Mouse (Mus musculus) thymus, adult 2 months (tissue): ENCODE measurements around the gene Mfsd9. TPM values are rescaled to one million over a fixed set of nuclear protein-coding genes. Genes with fewer than 3 reads are reported as not detected.

ENCODE experiments used
- DNase-seq: peaks from one replicate; pipeline ENCODE4 v3.0.0; 2021
- H3K27ac ChIP-seq: fragments of 200-500 bp; 2 replicates; pipeline ENCODE4 v1.5.1; 2012; ENCODE audit warnings: low read length, control low read depth; ENCODE audit not compliant: control insufficient read depth, insufficient read depth
- H3K27me3 ChIP-seq: fragments of 200-500 bp; 2 replicates; pipeline ENCODE4 v1.6.1; 2012; ENCODE audit warnings: mild to moderate bottlenecking, low read length, moderate library complexity, mixed read lengths; ENCODE audit not compliant: control insufficient read depth, insufficient read depth
- H3K36me3 ChIP-seq: fragments of 200-500 bp; 2 replicates; pipeline ENCODE4 v1.6.1; 2012; ENCODE audit warnings: mild to moderate bottlenecking, low read length, moderate library complexity; ENCODE audit not compliant: control insufficient read depth, insufficient read depth
- H3K4me1 ChIP-seq: fragments of 200-500 bp; replicated peaks from 2 replicates; pipeline ENCODE4 v1.6.1; 2012; ENCODE audit warnings: low read length; ENCODE audit not compliant: control insufficient read depth, insufficient read depth
- H3K4me3 ChIP-seq: fragments of 200-500 bp; 2 replicates; pipeline ENCODE4 v1.5.1; 2012; ENCODE audit warnings: mild to moderate bottlenecking, low read length, control low read depth, moderate library complexity; ENCODE audit not compliant: control insufficient read depth, insufficient read depth
- CTCF ChIP-seq: fragments of 200-500 bp; IDR thresholded peaks from 2 replicates; pipeline ENCODE4 v1.5.1; 2012; ENCODE audit warnings: mild to moderate bottlenecking, control low read depth, low read length, moderate library complexity, borderline replicate concordance; ENCODE audit not compliant: control insufficient read depth, poor library complexity, insufficient read depth; ENCODE audit errors: extremely low read depth
- POLR2A ChIP-seq: fragments of 200-500 bp; IDR thresholded peaks from 2 replicates; pipeline ENCODE4 v1.6.1; 2012; ENCODE audit warnings: mild to moderate bottlenecking, low read length, control low read depth, moderate library complexity; ENCODE audit not compliant: control insufficient read depth, poor library complexity, insufficient read depth; ENCODE audit errors: extremely low read depth
- WGBS: fragments of 180-500 bp; shearing (Covaris S2); methylation state at CpG from one replicate; pipeline ENCODE4 v1.1.7; 2018; 5-methylcytosine and 5-hydroxymethylcytosine counted together
- polyA plus RNA-seq: library from polyadenylated mRNA; depleted of rRNA; stranded (reverse); fragments of >200 nt; gene quantifications from 2 replicates; pipeline ENCODE4 v1.2.3, GENCODE M21; 2012; rRNA removed

Gene Mfsd9
- 1.5 and 1.8 TPM in 2 replicates for polyA plus RNA-seq

DNA sequence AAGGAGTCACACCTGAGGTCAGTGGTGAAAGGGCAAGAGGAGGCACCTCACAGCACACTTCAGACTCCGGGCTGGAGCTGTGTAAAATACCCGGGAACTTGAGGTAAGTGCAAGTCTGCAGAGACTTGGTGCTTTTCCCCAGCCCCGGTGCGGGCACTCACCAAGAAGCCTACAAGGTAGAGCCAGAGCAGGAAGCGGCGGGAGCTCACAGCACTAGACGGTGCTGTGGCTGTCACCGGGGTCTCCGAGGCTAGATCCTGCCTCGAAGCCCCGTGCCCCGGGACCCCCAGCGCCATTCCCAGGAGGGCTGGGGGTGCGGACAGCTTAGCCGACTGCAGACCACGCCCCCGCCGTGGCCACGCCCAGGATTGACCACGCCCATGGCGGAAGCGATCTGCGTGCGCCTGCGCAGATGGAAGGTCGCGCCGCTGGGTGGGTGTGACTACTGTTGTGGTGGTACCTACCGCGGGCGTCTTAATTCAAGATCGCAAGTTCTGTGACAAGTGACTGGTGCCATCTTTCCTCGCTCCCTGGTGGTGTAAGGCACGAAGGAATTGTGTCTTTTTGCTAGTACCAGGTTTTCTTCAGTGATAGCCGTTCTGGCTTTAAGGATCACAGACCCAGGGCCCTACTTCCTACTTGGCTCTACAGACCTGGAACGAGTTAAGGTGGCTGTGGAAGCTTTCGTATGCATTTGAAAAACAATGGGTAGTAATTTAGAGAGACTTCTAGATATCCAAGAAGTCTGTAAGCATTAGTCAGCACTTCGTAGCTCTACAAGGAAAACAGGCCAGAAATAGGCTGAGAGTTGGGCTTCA lies at the start of gene Mfsd9:
Gene Mfsd9 (minus strand): TSS at position 364 of the 818 bp plus-strand sequence.
- DNase-seq = peak; percentile 94
- Histone ChIP-seq H3K27me3 (no peaks in the 10 kb centered on the region), H3K4me3 (peak within 1 kb of the TSS; percentile 91), H3K4me1 (peaks cover 3% of the 10 kb centered on the region), H3K27ac (no peak within 1 kb of the TSS), H3K36me3 (no peaks in the 10 kb centered on the region)
- TF ChIP-seq CTCF (no peak), POLR2A (peak; percentile 33; the same call in 1 of the 2 replicates)
- 3% methylated on average over 38 of the region's 38 CpGs for WGBS

- DNase-seq = no peak
- TF ChIP-seq POLR2A (no peak), CTCF (no peak)
- WGBS = 94% methylated on average over 4 of the region's 4 CpGs
- Histone ChIP-seq H3K4me3 (no peak overlapping the region), H3K4me1 (no peaks in the 10 kb centered on the region), H3K27me3 (no peaks in the 10 kb centered on the region), H3K36me3 (no peaks in the 10 kb centered on the region), H3K27ac (no peak overlapping the region)
Observed at GRCm38 (mm10) chr1:40835468-40835867, 45.0 kb upstream of the Mfsd9 start.

- Histone ChIP-seq H3K4me3 (no peak overlapping the region), H3K4me1 (no peaks in the 10 kb centered on the region), H3K36me3 (no peaks in the 10 kb centered on the region), H3K27ac (no peak overlapping the region), H3K27me3 (no peaks in the 10 kb centered on the region)
- WGBS = 98% methylated on average over 4 of the region's 4 CpGs
- no peak for DNase-seq
- TF ChIP-seq CTCF (no peak), POLR2A (no peak)
Observed at GRCm38 (mm10) chr1:40830712-40831507, 40.4 kb upstream of the Mfsd9 start.

- no peaks in the 10 kb centered on the region for H3K36me3 ChIP-seq
- no peaks in the 10 kb centered on the region for H3K4me1 ChIP-seq
- TF ChIP-seq CTCF = no peak
- no peak for TF ChIP-seq POLR2A
- 63% methylated on average over 10 of the region's 10 CpGs for WGBS
- H3K27me3 ChIP-seq = no peaks in the 10 kb centered on the region
- no peak overlapping the region for H3K4me3 ChIP-seq
- no peak overlapping the region for H3K27ac ChIP-seq
- no peak for DNase-seq
Observed at GRCm38 (mm10) chr1:40829213-40829914, 38.9 kb upstream of the Mfsd9 start.

DNA sequence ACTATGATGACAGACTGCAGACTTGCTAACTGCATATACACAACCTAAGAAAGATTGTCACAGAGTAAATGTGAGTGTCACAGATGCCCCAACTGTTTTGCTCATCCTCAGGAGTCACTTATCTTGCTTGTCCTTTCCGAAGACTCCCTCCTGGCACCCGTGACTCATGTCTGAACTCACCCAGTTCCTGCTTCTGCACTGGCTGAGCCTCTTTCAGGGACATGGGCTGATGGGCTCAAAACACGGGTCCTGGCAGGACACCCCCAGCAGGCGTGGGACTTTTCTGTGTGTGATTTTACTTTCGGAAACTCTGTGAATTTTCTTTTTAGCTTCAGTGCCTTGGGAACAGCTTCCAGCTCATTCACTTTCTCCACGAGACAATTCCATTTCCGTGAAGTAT lies 35.3 kb upstream of the Mfsd9 start:
- DNase-seq = no peak
- TF ChIP-seq CTCF (no peak), POLR2A (no peak)

GRCm38 (mm10) chr1:40824936-40825335 lies 34.4 kb upstream of the Mfsd9 start:
- Histone ChIP-seq H3K27ac (no peak overlapping the region), H3K4me1 (no peaks in the 10 kb centered on the region), H3K36me3 (no peaks in the 10 kb centered on the region), H3K4me3 (no peak overlapping the region), H3K27me3 (no peaks in the 10 kb centered on the region)
- DNase-seq = no peak
- TF ChIP-seq CTCF (no peak), POLR2A (no peak)
- 89% methylated on average over 8 of the region's 8 CpGs for WGBS

More for the DNA sequence above, 35.3 kb upstream of the Mfsd9 start:
- Histone ChIP-seq H3K36me3 (no peaks in the 10 kb centered on the region), H3K4me3 (no peak overlapping the region), H3K27me3 (no peaks in the 10 kb centered on the region), H3K4me1 (no peaks in the 10 kb centered on the region), H3K27ac (no peak overlapping the region)
- WGBS = 83% methylated on average over 7 of the region's 7 CpGs
